Mouse (Mus musculus): ENCODE data around the gene Sgf29.

GRCm38 (mm10) chr7:126632478-126632877 is 16.6 kb upstream of the Sgf29 start:
- no peak for TF ChIP-seq CTCF (IDR thresholded peaks at IDR 0.05; ENCODE audit: low read depth)
- TF ChIP-seq EP300 (optimal IDR thresholded peaks at IDR 0.05) = no peak

Measured in stomach, postnatal 0 days (tissue).